Mouse (Mus musculus): Measurements from ENCODE around the gene Rab34. TPM values are rescaled to one million over a fixed set of nuclear protein-coding genes. Genes with fewer than 3 reads are reported as not detected.

Gene Rab34
- polyA plus RNA-seq, 1 experiment from 2014 or later = 123 TPM

GRCm38 (mm10) chr11:78159557-78159956 is 28.7 kb upstream of the Rab34 start:
- Histone ChIP-seq H3K36me3 (replicated peaks) (peaks cover 94% of the 10 kb centered on the region), H3K27ac (replicated peaks) (no peak overlapping the region), H3K27me3 (replicated peaks; ENCODE audit: low read depth, poor library complexity, severe bottlenecking) (no peaks in the 10 kb centered on the region), H3K4me1 (peaks cover 50% of the 10 kb centered on the region), H3K4me3 (peak overlapping the region; percentile 23), H3K9me3 (no peaks in the 10 kb centered on the region)
- WGBS = 75% methylated on average over 7 of the region's 7 CpGs
- no peak for DNase-seq (ENCODE audit: low spot score)

- peaks cover 87% of the 10 kb centered on the region for H3K36me3 ChIP-seq (replicated peaks)
- H3K27ac ChIP-seq (replicated peaks) = no peak overlapping the region
- no peak overlapping the region for H3K4me3 ChIP-seq
- H3K4me1 ChIP-seq = peaks cover 50% of the 10 kb centered on the region
- H3K9me3 ChIP-seq = no peaks in the 10 kb centered on the region
- 90% methylated on average over 18 of the region's 18 CpGs for WGBS
- DNase-seq (ENCODE audit: low spot score) = no peak
- no peaks in the 10 kb centered on the region for H3K27me3 ChIP-seq (replicated peaks; ENCODE audit: low read depth, poor library complexity, severe bottlenecking)
Measured at GRCm38 (mm10) chr11:78160171-78160570, 28.1 kb upstream of the Rab34 start.

- Histone ChIP-seq H3K36me3 (replicated peaks) (peaks cover 82% of the 10 kb centered on the region), H3K4me3 (no peak overlapping the region)
- 89% methylated on average over 3 of the region's 3 CpGs for WGBS
Measured at GRCm38 (mm10) chr11:78160675-78161074, 27.6 kb upstream of the Rab34 start.

GRCm38 (mm10) chr11:78161169-78161568 is 27.1 kb upstream of the Rab34 start:
- 92% methylated on average over 14 of the region's 14 CpGs for WGBS
- peak overlapping the region; percentile 84; the same call in 1 of the 2 replicates for H3K4me3 ChIP-seq
- peaks cover 57% of the 10 kb centered on the region for H3K4me1 ChIP-seq
- H3K27me3 ChIP-seq (replicated peaks; ENCODE audit: low read depth, poor library complexity, severe bottlenecking) = no peaks in the 10 kb centered on the region
- H3K36me3 ChIP-seq (replicated peaks) = peaks cover 77% of the 10 kb centered on the region
- no peak for DNase-seq (ENCODE audit: low spot score)
- no peak overlapping the region for H3K27ac ChIP-seq (replicated peaks)
- H3K9me3 ChIP-seq = no peaks in the 10 kb centered on the region

More at GRCm38 (mm10) chr11:78160675-78161074, 27.6 kb upstream of the Rab34 start:
- no peaks in the 10 kb centered on the region for H3K27me3 ChIP-seq (replicated peaks; ENCODE audit: low read depth, poor library complexity, severe bottlenecking)
- H3K9me3 ChIP-seq = no peaks in the 10 kb centered on the region
- H3K4me1 ChIP-seq = peaks cover 52% of the 10 kb centered on the region
- no peak for DNase-seq (ENCODE audit: low spot score)
- H3K27ac ChIP-seq (replicated peaks) = no peak overlapping the region

GRCm38 (mm10) chr11:78161968-78162367 is 26.3 kb upstream of the Rab34 start:
- DNase-seq (ENCODE audit: low spot score) = no peak
- Histone ChIP-seq H3K36me3 (replicated peaks) (peaks cover 69% of the 10 kb centered on the region), H3K4me3 (peak overlapping the region; percentile 84), H3K4me1 (peaks cover 59% of the 10 kb centered on the region), H3K27me3 (replicated peaks; ENCODE audit: low read depth, poor library complexity, severe bottlenecking) (peaks cover 4% of the 10 kb centered on the region; the same call in 1 of the 2 replicates), H3K27ac (replicated peaks) (peak overlapping the region; percentile 98), H3K9me3 (no peaks in the 10 kb centered on the region)
- WGBS = 55% methylated on average over 4 of the region's 4 CpGs

- WGBS = 69% methylated on average over 6 of the region's 6 CpGs
- H3K9me3 ChIP-seq = no peaks in the 10 kb centered on the region
- H3K4me1 ChIP-seq = peaks cover 64% of the 10 kb centered on the region
- H3K27ac ChIP-seq (replicated peaks) = peak overlapping the region; percentile 98
- peaks cover 10% of the 10 kb centered on the region for H3K27me3 ChIP-seq (replicated peaks; ENCODE audit: low read depth, poor library complexity, severe bottlenecking)
- H3K36me3 ChIP-seq (replicated peaks) = peaks cover 67% of the 10 kb centered on the region
- DNase-seq (ENCODE audit: low spot score) = no peak
- H3K4me3 ChIP-seq = peak overlapping the region; percentile 84
Measured at GRCm38 (mm10) chr11:78162504-78162903, 25.7 kb upstream of the Rab34 start.

GRCm38 (mm10) chr11:78163045-78163444 is 25.2 kb upstream of the Rab34 start:
- no peak for DNase-seq (ENCODE audit: low spot score)
- Histone ChIP-seq H3K4me1 (peaks cover 66% of the 10 kb centered on the region), H3K4me3 (peak overlapping the region; percentile 84), H3K27me3 (replicated peaks; ENCODE audit: low read depth, poor library complexity, severe bottlenecking) (peaks cover 14% of the 10 kb centered on the region), H3K36me3 (replicated peaks) (peaks cover 66% of the 10 kb centered on the region), H3K27ac (replicated peaks) (peak overlapping the region; percentile 98), H3K9me3 (no peaks in the 10 kb centered on the region)
- WGBS = 60% methylated on average over 2 of the region's 2 CpGs

GRCm38 (mm10) chr11:78163681-78164603 is 24.3 kb upstream of the Rab34 start:
- Histone ChIP-seq H3K27ac (replicated peaks) (peak overlapping the region; percentile 98), H3K36me3 (replicated peaks) (peaks cover 57% of the 10 kb centered on the region), H3K4me1 (peaks cover 68% of the 10 kb centered on the region), H3K9me3 (no peaks in the 10 kb centered on the region), H3K27me3 (replicated peaks; ENCODE audit: low read depth, poor library complexity, severe bottlenecking) (peaks cover 14% of the 10 kb centered on the region), H3K4me3 (peak overlapping the region; percentile 84)
- peak; percentile 93 for DNase-seq (ENCODE audit: low spot score)
- WGBS = under 1% methylated on average over 22 of the region's 22 CpGs

- Histone ChIP-seq H3K27me3 (replicated peaks; ENCODE audit: low read depth, poor library complexity, severe bottlenecking) (peaks cover 14% of the 10 kb centered on the region), H3K4me1 (peaks cover 70% of the 10 kb centered on the region), H3K36me3 (replicated peaks) (peaks cover 50% of the 10 kb centered on the region), H3K4me3 (peak overlapping the region; percentile 84), H3K27ac (replicated peaks) (peak overlapping the region; percentile 98), H3K9me3 (no peaks in the 10 kb centered on the region)
- under 1% methylated on average over 14 of the region's 14 CpGs for WGBS
- DNase-seq (ENCODE audit: low spot score) = no peak
Measured at GRCm38 (mm10) chr11:78164604-78164923, 23.7 kb upstream of the Rab34 start.

GRCm38 (mm10) chr11:78164924-78165760 is 23.1 kb upstream of the Rab34 start, which contains the start of gene Traf4:
TSS of gene Traf4 (minus strand) at chr11:78165589.
- Histone ChIP-seq H3K4me1 (peaks cover 64% of the 10 kb centered on the region), H3K27ac (replicated peaks) (peak within 1 kb of the TSS; percentile 98), H3K9me3 (no peaks in the 10 kb centered on the region), H3K4me3 (peak within 1 kb of the TSS; percentile 84), H3K36me3 (replicated peaks) (peaks cover 45% of the 10 kb centered on the region), H3K27me3 (replicated peaks; ENCODE audit: low read depth, poor library complexity, severe bottlenecking) (peaks cover 14% of the 10 kb centered on the region)
- DNase-seq (ENCODE audit: low spot score) = peak; percentile 93
- WGBS = under 1% methylated on average over 78 of the region's 78 CpGs

GRCm38 (mm10) chr11:78165761-78166109 is 22.5 kb upstream of the Rab34 start:
- peak overlapping the region; percentile 84 for H3K4me3 ChIP-seq
- H3K9me3 ChIP-seq = no peaks in the 10 kb centered on the region
- DNase-seq (ENCODE audit: low spot score) = no peak
- 3% methylated on average over 16 of the region's 16 CpGs for WGBS
- H3K4me1 ChIP-seq = peaks cover 60% of the 10 kb centered on the region
- H3K27ac ChIP-seq (replicated peaks) = peak overlapping the region; percentile 98
- H3K36me3 ChIP-seq (replicated peaks) = peaks cover 45% of the 10 kb centered on the region
- peaks cover 14% of the 10 kb centered on the region for H3K27me3 ChIP-seq (replicated peaks; ENCODE audit: low read depth, poor library complexity, severe bottlenecking)

- 28% methylated on average over 4 of the region's 4 CpGs for WGBS
- Histone ChIP-seq H3K27ac (replicated peaks) (peak overlapping the region; percentile 98), H3K4me1 (peaks cover 57% of the 10 kb centered on the region), H3K36me3 (replicated peaks) (peaks cover 45% of the 10 kb centered on the region), H3K4me3 (peak overlapping the region; percentile 84), H3K9me3 (no peaks in the 10 kb centered on the region), H3K27me3 (replicated peaks; ENCODE audit: low read depth, poor library complexity, severe bottlenecking) (peaks cover 14% of the 10 kb centered on the region)
- DNase-seq (ENCODE audit: low spot score) = peak; percentile 28
Measured at GRCm38 (mm10) chr11:78166161-78166560, 22.1 kb upstream of the Rab34 start.

Measured in embryonic facial prominence, embryonic 10.5 days (tissue).